Mouse (Mus musculus) adrenal gland, postnatal 25 days (tissue): ENCODE measurements around the gene Cited2. TPM values are rescaled to one million over a fixed set of nuclear protein-coding genes. Genes with fewer than 3 reads are reported as not detected.

Source experiments
- DNase-seq: peaks from one replicate; pipeline ENCODE4 v3.0.0; 2021; ENCODE audit warnings: mixed read lengths
- long read RNA-seq: library from polyadenylated mRNA; stranded (forward); transcript quantifications from one replicate; pipeline ENCODE4 v2.0.0, GENCODE M21; 2021
- total RNA-seq: library from RNA; stranded (reverse); gene quantifications from 2 replicates; pipeline ENCODE4 v1.2.3, GENCODE M21; 2021

The Cited2 gene
- total RNA-seq: 91.8 and 107 TPM in 2 replicates
- long read RNA-seq, transcript Cited2-201 (2 exons, 1,979 nt): major isoform, 28 of 52 reads
- long read RNA-seq, transcript Cited2-203 (1 exons, 2,411 nt): minor isoform, 24 of 52 reads
- long read RNA-seq, partial matches to known transcripts: 0 of 52 reads
- long read RNA-seq, other reads (novel, unspliced or antisense): 0 of 52 reads

- peak; percentile 98 for DNase-seq
Measured at GRCm38 (mm10) chr10:17722653-17723410, at the start of gene Cited2. Gene Cited2, plus strand, starts transcription at chr10:17723218.

DNA sequence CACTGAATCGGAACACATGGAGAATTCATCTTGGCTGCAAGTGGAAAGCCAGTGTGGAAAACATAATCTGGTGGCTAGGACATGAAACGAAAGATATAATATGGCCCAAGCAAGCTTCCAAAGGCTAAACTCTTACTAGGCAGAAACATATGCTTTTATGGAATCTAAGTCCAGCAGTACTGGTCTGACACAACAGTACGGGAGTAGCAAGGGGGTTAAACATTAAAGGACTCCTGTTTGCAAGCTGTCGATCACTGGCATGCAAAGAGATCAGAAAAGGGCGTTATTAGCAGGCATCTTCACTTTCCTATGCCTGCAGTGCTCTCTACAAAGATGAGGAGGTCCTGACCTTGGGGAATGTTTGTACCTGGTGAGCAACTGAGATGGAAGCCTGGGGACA, 48.6 kb upstream of the Cited2 start:
- DNase-seq: no peak

DNA sequence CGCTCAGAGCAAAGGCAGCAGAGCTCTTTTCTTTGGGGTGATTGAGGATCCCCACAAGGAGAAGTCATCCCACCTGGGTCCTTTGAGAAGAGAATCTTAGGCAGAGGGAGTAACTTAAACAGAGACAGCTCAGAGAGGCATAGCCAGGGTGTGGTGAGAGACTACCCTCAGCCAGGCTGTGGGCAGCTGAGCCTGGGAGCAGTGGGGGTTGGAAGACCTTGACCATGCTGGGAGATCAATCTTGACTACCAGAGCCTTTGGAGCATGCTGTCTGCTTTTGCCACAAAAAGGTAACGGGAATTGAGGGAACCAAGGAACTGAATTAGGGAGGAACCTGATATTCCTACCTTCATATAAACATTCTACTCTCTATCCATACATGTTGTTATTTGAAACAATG, 48.1 kb upstream of the Cited2 start:
- DNase-seq: no peak

- DNase-seq: no peak
Measured at GRCm38 (mm10) chr10:17676464-17676863, 46.6 kb upstream of the Cited2 start.

DNA sequence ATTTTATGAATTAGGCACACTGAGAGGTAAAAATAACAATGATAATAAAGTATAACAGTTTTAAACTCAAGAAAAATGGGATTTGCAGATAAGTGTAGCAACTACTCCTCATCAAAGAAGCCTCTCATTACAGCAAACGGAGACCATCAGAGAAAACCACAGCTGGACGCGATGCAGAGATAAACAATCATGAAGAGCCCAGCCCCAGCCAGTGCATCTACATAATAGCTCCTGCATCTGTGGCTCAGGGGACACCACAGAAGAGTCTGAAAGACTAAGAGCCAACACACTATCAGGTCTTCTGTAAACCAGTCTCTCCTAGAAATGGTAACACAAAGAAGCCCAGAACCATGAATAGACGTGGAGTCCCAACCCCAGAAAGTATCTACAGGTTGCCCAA, 45.7 kb upstream of the Cited2 start:
- no peak for DNase-seq

- no peak for DNase-seq
Measured at GRCm38 (mm10) chr10:17680432-17681382, 42.3 kb upstream of the Cited2 start.

DNA sequence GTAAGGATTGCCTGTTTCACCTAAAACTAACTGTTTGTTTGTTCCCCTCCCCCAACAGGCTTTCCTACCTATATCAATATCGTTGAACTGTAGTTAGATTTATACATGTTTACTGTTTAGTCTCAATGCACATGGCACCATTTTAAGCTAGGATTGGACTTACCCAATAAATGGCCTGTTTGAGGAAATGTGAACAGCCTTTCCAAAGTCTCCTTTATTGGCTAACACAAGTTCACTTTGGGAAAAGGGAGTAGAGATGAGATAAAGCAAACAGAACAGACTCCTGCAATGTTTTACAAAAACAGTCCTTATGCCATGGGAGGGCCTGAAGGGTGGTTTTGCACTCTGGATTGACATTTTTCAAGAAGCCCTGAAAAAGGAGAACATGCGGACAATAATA, 41.6 kb upstream of the Cited2 start:
- no peak for DNase-seq

DNA sequence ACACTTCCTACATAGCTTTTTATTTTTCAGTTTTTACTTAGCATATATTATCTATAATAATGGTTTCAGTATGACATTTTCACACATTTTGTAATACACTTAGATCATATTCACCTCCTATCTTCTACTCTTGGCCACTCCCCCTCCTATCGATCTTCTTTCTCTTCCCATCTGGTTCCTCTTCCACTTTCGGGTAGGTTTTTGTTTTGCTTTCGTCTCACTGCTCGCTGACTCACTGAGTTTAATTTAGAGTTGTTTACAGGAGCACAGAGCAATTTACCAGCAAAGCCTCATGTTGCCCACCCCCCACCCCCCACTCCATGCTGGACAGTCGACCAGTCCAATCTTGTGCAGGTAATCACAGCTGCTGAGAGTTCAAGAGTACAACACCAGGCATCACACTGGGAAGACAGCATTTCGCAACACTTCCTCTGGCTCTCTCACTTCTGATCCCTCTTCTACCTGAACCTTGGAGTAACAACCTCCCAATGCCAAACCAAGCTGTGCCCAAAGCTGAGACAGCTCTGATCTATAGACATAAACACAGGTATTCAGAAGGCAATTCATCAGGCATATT, 39.1 kb upstream of the Cited2 start:
- no peak for DNase-seq

DNA sequence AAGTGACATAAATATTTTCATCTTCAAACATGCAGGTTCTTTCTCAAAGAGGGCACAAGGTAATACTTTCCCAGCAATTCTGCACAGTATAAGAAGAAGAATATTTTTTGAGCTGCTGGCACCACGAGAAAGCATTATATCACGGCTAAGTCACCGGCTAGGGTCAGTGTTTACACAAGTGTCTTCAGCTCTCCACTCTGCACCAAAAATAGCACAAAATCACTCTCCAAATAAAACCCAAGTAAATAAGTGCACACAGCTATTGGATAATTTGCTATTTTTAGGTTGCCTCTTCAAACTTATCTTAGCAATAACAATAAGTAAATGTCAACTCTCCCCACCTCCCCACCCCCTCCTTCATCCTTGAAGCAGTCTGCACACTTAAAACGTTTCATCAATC, 33.2 kb upstream of the Cited2 start:
- DNase-seq: no peak

DNA sequence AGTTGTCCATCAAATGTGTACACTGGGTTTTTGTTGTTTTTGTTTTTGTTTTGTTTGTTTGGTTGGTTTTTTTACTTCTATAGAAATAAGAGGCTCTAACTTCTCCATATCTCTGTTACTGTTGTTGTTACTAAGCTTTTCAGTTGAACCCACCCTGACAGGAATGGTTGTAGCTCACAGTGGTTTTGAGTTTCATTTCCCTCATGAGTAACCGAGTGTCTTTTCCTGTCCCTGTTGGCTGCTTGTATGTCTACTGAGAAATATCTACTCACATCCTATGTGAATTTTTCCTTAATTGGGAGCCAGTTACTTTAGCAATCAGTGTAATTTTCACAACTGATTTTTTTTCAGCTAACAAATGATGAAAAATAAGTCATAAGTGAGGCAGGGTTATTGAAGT, 31.3 kb upstream of the Cited2 start:
- DNase-seq: no peak

DNA sequence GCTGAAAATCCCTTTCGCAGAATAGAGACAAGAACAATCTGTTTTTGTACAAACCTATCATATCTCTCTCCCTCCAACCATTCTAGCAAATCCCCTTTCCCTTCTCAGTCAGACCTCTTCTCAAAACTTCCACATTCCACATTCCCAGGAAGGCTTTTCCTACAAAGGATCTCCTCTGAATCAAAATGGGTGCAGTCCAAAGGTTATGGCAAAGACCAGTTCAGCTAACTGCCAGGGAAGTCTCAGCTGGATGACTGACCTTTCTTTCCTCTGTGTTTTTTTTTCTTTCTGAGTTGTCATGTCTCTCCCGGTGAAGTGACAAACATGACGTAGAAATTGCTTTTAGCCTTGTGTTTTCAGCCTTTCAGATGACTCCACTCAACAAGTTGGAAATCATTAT, 27.2 kb upstream of the Cited2 start:
- DNase-seq: no peak

- DNase-seq: no peak
Measured at GRCm38 (mm10) chr10:17697376-17698265, 25.4 kb upstream of the Cited2 start.

DNA sequence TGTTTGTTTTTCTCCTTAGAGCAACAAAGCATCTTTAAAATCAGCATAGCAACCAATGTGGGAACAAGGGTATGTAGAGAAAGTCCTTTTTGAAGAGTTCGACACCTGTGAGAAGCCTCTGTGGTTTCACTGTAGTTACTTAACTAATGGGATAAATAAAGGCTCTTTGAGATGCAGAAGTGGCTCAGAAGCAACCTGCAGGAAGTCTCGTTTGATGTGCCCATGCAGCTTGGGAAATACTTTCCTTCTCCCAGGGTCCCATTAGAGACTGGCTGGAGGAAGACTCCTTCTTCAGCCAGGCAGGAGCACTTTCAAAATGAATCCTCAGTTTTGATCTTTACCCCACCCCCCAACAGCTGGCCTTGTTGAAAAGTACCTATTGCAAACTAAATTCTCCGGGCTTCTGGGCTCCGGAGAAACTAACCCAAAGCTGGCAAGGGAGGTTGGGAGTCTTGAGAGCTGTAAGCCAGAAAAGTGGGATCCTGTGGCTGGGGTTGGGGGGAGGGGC, 17.5 kb upstream of the Cited2 start:
- no peak for DNase-seq

- DNase-seq: no peak
Measured at GRCm38 (mm10) chr10:17710753-17711152, 12.3 kb upstream of the Cited2 start.

- no peak for DNase-seq
Measured at GRCm38 (mm10) chr10:17719009-17719570, 3.9 kb upstream of the Cited2 start.

- no peak for DNase-seq
Measured at GRCm38 (mm10) chr10:17719646-17720045, 3.4 kb upstream of the Cited2 start.

GRCm38 (mm10) chr10:17720891-17721601, 2.0 kb upstream of the Cited2 start:
- DNase-seq: no peak

DNA sequence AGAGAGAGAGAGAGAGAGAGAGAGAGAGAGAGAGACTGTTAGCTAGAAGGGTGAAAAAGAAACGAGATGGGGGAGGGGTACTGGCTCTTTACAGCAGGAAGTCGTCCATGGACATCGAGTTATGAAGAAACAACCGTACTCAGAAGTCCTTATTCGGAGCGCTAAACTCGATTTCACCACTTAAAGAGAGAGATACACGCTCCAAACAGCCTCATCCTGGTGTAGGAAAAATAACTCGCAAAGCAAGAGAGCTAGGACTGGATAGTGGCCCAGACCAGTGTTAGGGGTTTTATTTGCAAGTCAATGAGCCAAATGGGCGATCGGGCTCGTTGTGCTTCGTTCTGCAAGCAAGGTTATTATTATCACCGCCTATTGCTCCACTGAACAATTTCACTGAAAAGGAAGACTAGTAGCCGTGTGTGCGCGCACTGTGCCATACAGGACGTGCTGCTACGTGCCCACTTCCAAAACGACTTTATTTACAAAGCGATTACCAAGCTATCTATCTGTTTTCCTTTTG, 1.4 kb upstream of the Cited2 start:
- no peak for DNase-seq

DNA sequence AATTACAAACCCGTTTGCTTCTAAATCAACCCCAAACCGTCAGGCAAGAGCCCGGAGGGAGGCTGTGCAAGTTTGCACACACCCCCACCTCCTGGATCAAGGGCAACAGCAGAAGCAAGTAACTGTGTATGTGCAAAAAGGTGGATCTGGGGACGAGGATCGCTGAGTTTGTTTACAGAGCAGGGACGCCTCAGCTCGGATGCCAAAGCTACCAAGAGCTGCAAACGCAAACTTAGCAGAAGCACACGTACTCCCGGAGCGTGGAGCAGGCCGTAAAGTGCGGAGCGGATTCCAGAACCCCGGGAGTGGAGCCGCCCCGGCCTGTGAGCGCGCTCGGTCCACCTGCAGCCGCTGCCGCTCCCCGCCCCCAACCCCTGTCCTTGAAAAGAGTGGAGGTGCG, 860 bp upstream of the Cited2 start:
- DNase-seq: peak; percentile 93

GRCm38 (mm10) chr10:17723421-17723841, 413 bp downstream of the Cited2 start:
- no peak for DNase-seq
